Mouse (Mus musculus): ENCODE measurements around the gene Aff3. TPM values are rescaled to one million over a fixed set of nuclear protein-coding genes. Genes with fewer than 3 reads are reported as not detected.

Aff3 gene
- polyA plus RNA-seq, 1 experiment from 2014 or later = 10.5 TPM

GRCm38 (mm10) chr1:38130715-38131483, 533.9 kb downstream of the Aff3 start:
- H3K36me3 ChIP-seq = no peaks in the 10 kb centered on the region
- H3K4me1 ChIP-seq = peaks cover 20% of the 10 kb centered on the region
- peak overlapping the region; percentile 20; the same call in 1 of the 2 replicates for H3K27ac ChIP-seq
- H3K9ac ChIP-seq = no peak overlapping the region
- H3K27me3 ChIP-seq = no peaks in the 10 kb centered on the region
- H3K9me3 ChIP-seq = no peaks in the 10 kb centered on the region
- no peak overlapping the region for H3K4me2 ChIP-seq
- no peak overlapping the region for H3K4me3 ChIP-seq
- WGBS = 39% methylated on average over 10 of the region's 10 CpGs
- ATAC-seq (ENCODE audit: borderline replicate concordance, extremely low read depth, low FRiP score, low TSS enrichment) = no peak

DNA sequence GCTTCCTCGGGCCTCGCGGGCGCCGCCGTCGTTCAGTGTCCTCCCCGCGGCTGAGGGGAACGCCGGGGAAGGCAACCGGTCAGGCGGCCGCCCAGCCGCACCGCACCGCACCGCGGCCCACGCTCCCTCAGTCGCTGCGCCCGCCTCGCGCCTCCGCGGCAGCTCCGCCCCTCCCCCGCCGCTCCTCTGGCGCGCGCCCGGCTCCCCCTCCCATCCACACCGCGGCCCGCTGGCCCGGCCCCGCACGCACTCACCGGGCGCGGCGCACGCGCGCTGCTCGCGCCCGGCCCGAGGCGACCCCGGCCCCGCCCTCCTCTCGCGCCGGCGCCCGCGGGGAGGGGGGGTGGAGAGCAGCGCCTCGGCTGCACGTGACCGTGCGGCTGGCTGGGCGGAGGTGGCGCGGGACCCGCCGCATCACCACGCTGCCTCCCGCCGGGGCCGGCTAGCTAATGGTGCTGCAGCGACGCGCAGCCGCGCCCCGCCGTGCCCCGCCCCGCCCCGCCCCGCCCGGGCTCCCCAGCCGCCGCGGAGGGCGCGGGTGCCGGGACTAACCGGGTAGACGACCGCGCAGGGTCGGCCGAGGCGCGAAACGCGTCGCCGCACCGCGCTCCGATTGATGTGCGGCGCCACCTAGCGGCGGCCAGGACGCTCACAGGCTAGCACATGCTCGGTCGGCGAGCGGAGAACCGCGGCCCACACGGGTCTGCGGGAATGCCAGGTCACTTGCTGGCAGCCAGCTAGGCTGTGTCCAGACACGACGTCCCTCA, 535.1 kb downstream of the Aff3 start, which contains the start of gene Rev1:
Rev1 (minus strand) TSS at position 301 of the 767 bp plus-strand sequence.
- Histone ChIP-seq H3K27ac (peak within 1 kb of the TSS; percentile 92), H3K9ac (peak within 1 kb of the TSS; percentile 85), H3K4me1 (peaks cover 20% of the 10 kb centered on the region), H3K9me3 (no peaks in the 10 kb centered on the region), H3K4me3 (peak within 1 kb of the TSS; percentile 90), H3K27me3 (no peaks in the 10 kb centered on the region), H3K36me3 (no peaks in the 10 kb centered on the region), H3K4me2 (peak within 1 kb of the TSS; percentile 83)
- peak; percentile 96 for ATAC-seq (ENCODE audit: borderline replicate concordance, extremely low read depth, low FRiP score, low TSS enrichment)
- under 1% methylated on average over 56 of the region's 122 CpGs for WGBS

DNA sequence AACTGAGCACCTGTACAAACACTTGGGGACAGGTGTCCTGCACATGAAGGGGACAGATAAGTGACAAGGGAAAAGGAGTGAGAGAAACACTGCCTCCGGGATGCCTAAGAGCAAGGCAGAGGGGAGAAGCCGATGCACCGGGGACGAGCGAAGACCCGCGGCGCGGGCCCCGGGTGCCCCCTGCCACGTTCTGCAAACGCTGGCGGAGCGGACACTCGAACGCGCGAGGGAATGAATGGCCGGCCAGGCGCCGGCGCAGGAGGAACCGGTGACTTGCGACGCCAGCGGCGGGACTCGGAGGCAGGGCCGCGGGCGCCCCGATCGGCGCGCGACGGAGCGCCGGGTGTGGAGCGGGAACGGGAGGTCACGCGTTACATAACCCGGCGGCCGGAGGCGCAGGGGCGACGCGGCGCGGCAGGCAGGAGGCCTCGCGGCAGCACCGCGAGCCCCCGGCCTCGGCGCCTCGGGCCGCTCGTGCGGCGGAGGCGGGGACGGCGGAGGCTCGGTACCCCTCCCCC, 535.8 kb downstream of the Aff3 start:
- H3K27ac ChIP-seq = peak overlapping the region; percentile 92
- peak overlapping the region; percentile 90 for H3K4me3 ChIP-seq
- H3K9me3 ChIP-seq = no peaks in the 10 kb centered on the region
- H3K9ac ChIP-seq = peak overlapping the region; percentile 85
- H3K36me3 ChIP-seq = no peaks in the 10 kb centered on the region
- peak; percentile 37 for ATAC-seq (ENCODE audit: borderline replicate concordance, extremely low read depth, low FRiP score, low TSS enrichment)
- H3K4me2 ChIP-seq = peak overlapping the region; percentile 83
- peaks cover 20% of the 10 kb centered on the region for H3K4me1 ChIP-seq
- 0% methylated on average over 41 of the region's 68 CpGs for WGBS
- no peaks in the 10 kb centered on the region for H3K27me3 ChIP-seq

Other genes with a start within 250 kb of the Aff3 start
- gene Lonrf2, start 171.8 kb upstream of the Aff3 start, polyA plus RNA-seq (2015; fragmentation: Nextera tagmentation; extraction: Ambion mirVana) = 0.59 and 0.72 TPM in 2 replicates
- gene Chst10, start 233.2 kb upstream of the Aff3 start, polyA plus RNA-seq (2015; fragmentation: Nextera tagmentation; extraction: Ambion mirVana) = 1.9 and 2.3 TPM in 2 replicates